Mouse (Mus musculus) ES-Bruce4 (cell line): ENCODE measurements around the gene St3gal6.

Experiments used
- CTCF ChIP-seq: IDR thresholded peaks from one replicate; pipeline ENCODE4 v1.8.1; 2011; ENCODE audit warnings: low read depth, low read length
- EP300 ChIP-seq: IDR thresholded peaks from 2 replicates; pipeline ENCODE4 v1.6.1; 2011; ENCODE audit warnings: low read depth, low read length; ENCODE audit not compliant: insufficient read depth
- POLR2A ChIP-seq: IDR thresholded peaks from one replicate; pipeline ENCODE4 v1.8.1; 2011; ENCODE audit warnings: low read length; ENCODE audit not compliant: insufficient read depth

DNA sequence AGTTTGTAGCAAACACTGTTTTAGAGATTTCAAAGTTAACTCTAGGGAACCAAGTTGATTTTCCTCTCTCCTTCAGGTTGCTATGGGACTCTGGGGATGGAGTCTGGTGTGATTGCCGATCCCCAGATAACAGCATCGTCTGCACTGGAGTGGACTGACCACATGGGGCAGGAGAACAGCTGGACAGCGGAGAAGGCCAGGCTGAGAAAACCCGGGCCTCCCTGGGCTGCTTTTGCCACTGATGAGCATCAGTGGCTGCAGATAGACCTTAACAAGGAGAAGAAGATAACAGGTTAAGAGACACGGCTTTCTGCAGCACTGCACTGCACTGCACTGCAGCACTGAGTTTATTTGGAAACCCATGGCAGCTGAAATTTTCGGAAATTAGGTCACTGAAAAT is 73.4 kb downstream of the St3gal6 start:
- TF ChIP-seq POLR2A (no peak), CTCF (no peak), EP300 (no peak)
